Mouse (Mus musculus) bone marrow macrophage, adult 2 months (primary cell): ENCODE results near the gene Tuba3b. TPM values are rescaled to one million over a fixed set of nuclear protein-coding genes. Genes with fewer than 3 reads are reported as not detected.

ENCODE experiments used
- H3K27ac ChIP-seq: 2 replicates; pipeline ENCODE4 v1.5.1; 2012; ENCODE audit warnings: low read depth, low read length; ENCODE audit not compliant: insufficient read depth
- H3K4me1 ChIP-seq: 2 replicates; pipeline ENCODE4 v1.6.1; 2012; ENCODE audit warnings: low read length; ENCODE audit not compliant: control insufficient read depth, insufficient read depth
- H3K4me3 ChIP-seq: 2 replicates; pipeline ENCODE4 v1.5.1; 2012; ENCODE audit warnings: mild to moderate bottlenecking, low read length, moderate library complexity; ENCODE audit not compliant: insufficient read depth
- CTCF ChIP-seq: IDR thresholded peaks from 2 replicates; pipeline ENCODE4 v1.5.1; 2012; ENCODE audit warnings: low read depth, mild to moderate bottlenecking, low read length, moderate library complexity
- POLR2A ChIP-seq: IDR thresholded peaks from 2 replicates; pipeline ENCODE4 v1.6.1; 2012; ENCODE audit warnings: mild to moderate bottlenecking, low read depth, low read length, borderline replicate concordance
- polyA plus RNA-seq: library from polyadenylated mRNA; stranded (reverse); fragments of >200 nt; gene quantifications from 2 replicates; pipeline ENCODE4 v1.2.4, GENCODE M21; 2012; ENCODE audit not compliant: missing spikeins, insufficient read depth, insufficient read length

Gene Tuba3b
- 0.31 TPM in 1 of 2 replicates, not detected in the other for polyA plus RNA-seq

DNA sequence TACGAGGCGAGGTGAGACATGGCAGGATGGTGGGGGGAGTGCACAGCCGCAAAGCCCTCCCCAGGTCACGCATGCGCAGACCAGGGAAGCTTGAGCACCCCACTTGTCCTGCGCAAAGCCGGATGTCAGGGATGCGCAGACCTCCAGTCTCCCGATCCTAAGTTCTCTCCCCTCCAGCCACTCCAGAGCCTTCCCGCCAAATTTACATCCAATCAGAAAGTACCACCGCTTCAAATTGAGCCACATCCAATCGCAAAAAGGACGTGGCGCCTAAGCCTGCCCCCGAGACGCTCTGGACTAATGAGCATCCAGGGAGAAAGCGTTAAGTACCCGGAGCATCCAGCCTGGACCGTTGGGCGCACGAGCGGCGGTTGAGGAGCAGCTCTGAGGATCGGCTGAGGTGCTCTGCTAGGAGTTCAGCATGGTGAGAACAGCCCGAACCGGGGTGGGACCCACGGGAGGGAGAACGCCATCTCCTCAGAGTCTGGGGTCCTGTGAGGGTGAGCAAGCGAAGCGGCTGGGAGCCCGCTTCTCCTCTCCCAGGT is at the start of gene Tuba3b:
TSS of gene Tuba3b (plus strand) at position 92 of the 545 bp plus-strand sequence.
- TF ChIP-seq CTCF (no peak), POLR2A (no peak)
- H3K27ac ChIP-seq, result no peak within 1 kb of the TSS
- no peak within 1 kb of the TSS for H3K4me3 ChIP-seq
- H3K4me1 ChIP-seq, result no peaks in the 10 kb centered on the region

DNA sequence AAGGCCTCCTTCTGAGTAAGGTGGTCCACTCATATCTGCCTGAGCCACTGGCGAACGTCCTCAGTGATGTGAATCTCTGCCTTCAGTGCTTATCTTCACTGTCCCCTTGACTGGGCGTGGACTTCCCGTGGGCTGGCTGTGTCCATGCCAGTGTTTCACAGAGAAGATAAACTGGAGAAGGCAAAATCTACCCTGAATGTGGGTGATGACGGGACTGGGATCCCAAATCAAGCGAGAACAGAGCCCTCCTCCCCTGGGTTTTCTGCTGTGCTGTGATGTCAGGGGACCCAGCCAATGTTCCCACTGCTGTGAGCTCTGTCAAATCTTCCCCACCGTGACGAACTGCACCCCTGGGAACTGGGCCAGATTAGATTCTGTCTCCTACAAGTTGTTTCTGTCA is 48.3 kb upstream of the Tuba3b start:
- Histone ChIP-seq H3K27ac (no peak overlapping the region), H3K4me3 (no peak overlapping the region), H3K4me1 (no peaks in the 10 kb centered on the region)
- TF ChIP-seq POLR2A (no peak), CTCF (no peak)

DNA sequence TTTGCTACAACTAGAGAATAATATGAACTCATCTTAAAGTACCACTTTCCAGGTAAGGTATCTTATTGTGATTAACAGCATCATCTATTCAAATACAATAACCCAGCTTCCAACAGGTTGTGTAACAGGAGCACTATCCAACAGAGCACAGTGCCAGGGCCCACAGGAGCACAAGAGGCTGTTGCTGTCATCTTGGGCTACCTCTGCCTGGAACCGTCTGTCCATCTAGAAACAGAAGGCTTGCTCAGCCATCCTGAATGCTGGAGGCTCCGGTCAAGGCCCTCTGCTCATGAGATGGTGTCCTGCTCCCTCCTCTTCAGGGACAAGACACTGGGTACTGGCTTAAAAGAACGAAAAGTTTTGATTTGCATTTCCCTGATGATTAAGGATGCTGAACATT is 47.7 kb upstream of the Tuba3b start:
- H3K4me1 ChIP-seq, result no peaks in the 10 kb centered on the region

GRCm38 (mm10) chr6:145568701-145569100 is 46.9 kb upstream of the Tuba3b start:
- Histone ChIP-seq H3K4me1 (peaks cover 1% of the 10 kb centered on the region; the same call in 1 of the 2 replicates), H3K4me3 (no peak overlapping the region), H3K27ac (no peak overlapping the region)
- TF ChIP-seq CTCF (no peak), POLR2A (no peak)

More for the DNA sequence above, 47.7 kb upstream of the Tuba3b start:
- no peak overlapping the region for H3K27ac ChIP-seq
- H3K4me3 ChIP-seq, result no peak overlapping the region
- TF ChIP-seq CTCF (no peak), POLR2A (no peak)

GRCm38 (mm10) chr6:145573250-145574013 is 42.1 kb upstream of the Tuba3b start:
- H3K4me1 ChIP-seq, result peaks cover 8% of the 10 kb centered on the region; the same call in 1 of the 2 replicates
- no peak overlapping the region for H3K4me3 ChIP-seq
- TF ChIP-seq CTCF (no peak), POLR2A (no peak)
- no peak overlapping the region for H3K27ac ChIP-seq

DNA sequence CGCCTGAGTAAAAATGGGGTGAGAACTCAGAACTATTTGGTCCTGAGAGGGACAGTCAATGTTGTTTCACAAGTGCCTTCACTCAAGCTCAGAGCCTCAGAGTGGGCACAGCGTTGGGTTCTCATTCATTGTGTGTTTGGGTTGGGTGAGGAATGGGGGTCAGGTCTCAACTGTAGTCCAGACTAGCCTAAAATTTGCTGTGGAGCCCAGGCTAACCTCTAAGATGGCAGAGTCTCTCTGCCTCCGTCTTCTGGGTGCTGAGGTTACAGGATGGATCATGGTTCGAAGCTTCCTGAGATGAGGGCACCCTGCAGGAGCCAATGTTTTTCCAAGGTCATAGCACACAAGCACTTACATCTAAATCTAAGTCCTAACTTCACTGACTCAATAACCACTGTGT is 38.8 kb upstream of the Tuba3b start:
- no peak for TF ChIP-seq CTCF
- no peak for TF ChIP-seq POLR2A
- peaks cover 17% of the 10 kb centered on the region for H3K4me1 ChIP-seq
- H3K4me3 ChIP-seq, result no peak overlapping the region

GRCm38 (mm10) chr6:145578457-145579185 is 36.9 kb upstream of the Tuba3b start:
- peaks cover 19% of the 10 kb centered on the region for H3K4me1 ChIP-seq
- H3K4me3 ChIP-seq, result no peak overlapping the region
- no peak overlapping the region for H3K27ac ChIP-seq
- TF ChIP-seq POLR2A, result no peak
- no peak for TF ChIP-seq CTCF

More for the DNA sequence above, 38.8 kb upstream of the Tuba3b start:
- no peak overlapping the region for H3K27ac ChIP-seq

DNA sequence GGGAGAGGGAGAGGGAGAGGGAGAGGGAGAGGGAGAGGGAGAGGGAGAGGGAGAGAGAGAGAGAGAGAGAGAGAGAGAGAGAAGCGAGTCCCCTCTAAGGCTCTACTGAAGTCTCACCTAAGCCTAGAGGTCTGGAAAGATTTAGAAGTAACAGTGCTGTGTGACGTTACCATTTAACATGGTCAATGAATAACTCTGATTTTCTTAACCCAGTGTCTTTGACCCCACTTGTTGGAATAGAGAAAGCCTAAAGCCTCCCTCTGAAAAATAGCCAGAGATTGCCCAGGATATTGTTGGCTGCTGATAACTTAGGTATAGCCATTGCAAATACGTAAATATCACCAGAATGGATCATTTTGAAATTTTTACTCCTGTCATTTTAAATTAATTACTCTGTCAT is 35.8 kb upstream of the Tuba3b start:
- TF ChIP-seq CTCF (no peak), POLR2A (no peak)
- Histone ChIP-seq H3K27ac (no peak overlapping the region), H3K4me1 (peaks cover 15% of the 10 kb centered on the region), H3K4me3 (no peak overlapping the region)

- no peak for TF ChIP-seq POLR2A
- no peak for TF ChIP-seq CTCF
- Histone ChIP-seq H3K4me1 (peaks cover 15% of the 10 kb centered on the region), H3K27ac (no peak overlapping the region), H3K4me3 (no peak overlapping the region)
Measured at GRCm38 (mm10) chr6:145581366-145582170, 34.0 kb upstream of the Tuba3b start.
